Mouse (Mus musculus) lung, postnatal 36 days (tissue): ENCODE measurements around the gene Rassf5.

Experiments
- DNase-seq: peaks from one replicate; pipeline ENCODE4 v3.0.0; 2022; ENCODE audit warnings: mixed read lengths

The Rassf5 gene

GRCm38 (mm10) chr1:131208081-131208480, 37.0 kb downstream of the Rassf5 start:
- no peak for DNase-seq

- peak; percentile 80 for DNase-seq
These were observed 37.5 kb downstream of the Rassf5 start for GRCm38 (mm10) chr1:131207531-131207930.

- DNase-seq, result no peak
These were observed 38.7 kb downstream of the Rassf5 start for GRCm38 (mm10) chr1:131206342-131206741.

- DNase-seq, result no peak
These were observed 40.6 kb downstream of the Rassf5 start for GRCm38 (mm10) chr1:131204461-131204860.

- no peak for DNase-seq
These were observed 43.7 kb downstream of the Rassf5 start for GRCm38 (mm10) chr1:131201391-131201790.

- peak; percentile 48 for DNase-seq
These were observed 44.5 kb downstream of the Rassf5 start for GRCm38 (mm10) chr1:131200588-131200987.

- DNase-seq, result peak; percentile 84
These were observed 45.1 kb downstream of the Rassf5 start for GRCm38 (mm10) chr1:131199976-131200375.

GRCm38 (mm10) chr1:131199118-131199821, 45.8 kb downstream of the Rassf5 start:
- DNase-seq, result peak; percentile 57

GRCm38 (mm10) chr1:131198417-131198960, 46.6 kb downstream of the Rassf5 start:
- DNase-seq, result no peak

- DNase-seq, result no peak
These were observed 49.0 kb downstream of the Rassf5 start for GRCm38 (mm10) chr1:131196107-131196506.

- DNase-seq, result no peak
These were observed 49.4 kb downstream of the Rassf5 start for GRCm38 (mm10) chr1:131195653-131196052.

- DNase-seq, result peak; percentile 76
These were observed 51.3 kb downstream of the Rassf5 start for GRCm38 (mm10) chr1:131193746-131194145.

- DNase-seq, result peak; percentile 69
These were observed 56.4 kb downstream of the Rassf5 start for GRCm38 (mm10) chr1:131188655-131189054.

GRCm38 (mm10) chr1:131187856-131188255, 57.2 kb downstream of the Rassf5 start:
- DNase-seq, result no peak

- DNase-seq, result peak; percentile 45
These were observed 58.1 kb downstream of the Rassf5 start for GRCm38 (mm10) chr1:131186995-131187394.

- no peak for DNase-seq
These were observed 59.1 kb downstream of the Rassf5 start for GRCm38 (mm10) chr1:131185821-131186506.

- DNase-seq, result no peak
These were observed 60.0 kb downstream of the Rassf5 start for GRCm38 (mm10) chr1:131184956-131185660.

- peak; percentile 77 for DNase-seq
These were observed 60.7 kb downstream of the Rassf5 start for GRCm38 (mm10) chr1:131184253-131184955.

- DNase-seq, result peak; percentile 46
These were observed 61.9 kb downstream of the Rassf5 start for GRCm38 (mm10) chr1:131183201-131183600.

- DNase-seq, result peak; percentile 92
These were observed 63.2 kb downstream of the Rassf5 start for GRCm38 (mm10) chr1:131181642-131182527.

GRCm38 (mm10) chr1:131180386-131180785, 64.7 kb downstream of the Rassf5 start:
- no peak for DNase-seq

- DNase-seq, result no peak
These were observed 67.0 kb downstream of the Rassf5 start for GRCm38 (mm10) chr1:131178083-131178482.
